Mouse (Mus musculus) monocyte, adult 5-6 weeks (primary cell): Measurements from ENCODE around the gene Erbb4. TPM values are rescaled to one million over a fixed set of nuclear protein-coding genes. Genes with fewer than 3 reads are reported as not detected.

ENCODE experiments used
- ATAC-seq: fragments of 153-309, 156-312 bp; replicated peaks from 2 replicates; pipeline ENCODE4 v1.8.0; 2017; ENCODE audit warnings: mild to moderate bottlenecking; ENCODE audit not compliant: low TSS enrichment, insufficient number of reproducible peaks, severe bottlenecking, poor library complexity, low FRiP score
- total RNA-seq: library from RNA; stranded (forward); fragments of 200-1000, 200-491, 200-594 nt; gene quantifications from 3 replicates; pipeline ENCODE4 v1.2.3, GENCODE M21; 2017

Gene Erbb4
- total RNA-seq, 1 experiment from 2014 or later: not detected

GRCm38 (mm10) chr1:69046228-69046978 lies 61.5 kb downstream of the Erbb4 start:
- ATAC-seq: no peak

GRCm38 (mm10) chr1:69027816-69028215 lies 80.0 kb downstream of the Erbb4 start:
- ATAC-seq: no peak

GRCm38 (mm10) chr1:69024858-69025257 lies 83.0 kb downstream of the Erbb4 start:
- ATAC-seq: no peak

GRCm38 (mm10) chr1:69023157-69023925 lies 84.5 kb downstream of the Erbb4 start:
- ATAC-seq: no peak

- ATAC-seq: no peak
Measured at GRCm38 (mm10) chr1:69009800-69010505, 97.9 kb downstream of the Erbb4 start.

- ATAC-seq: no peak
Measured at GRCm38 (mm10) chr1:69001371-69001770, 106.5 kb downstream of the Erbb4 start.

- no peak for ATAC-seq
Measured at GRCm38 (mm10) chr1:68979251-68979650, 128.6 kb downstream of the Erbb4 start.

GRCm38 (mm10) chr1:68978571-68978970 lies 129.3 kb downstream of the Erbb4 start:
- ATAC-seq: no peak

GRCm38 (mm10) chr1:68973355-68974127 lies 134.3 kb downstream of the Erbb4 start:
- no peak for ATAC-seq

GRCm38 (mm10) chr1:68964127-68964526 lies 143.7 kb downstream of the Erbb4 start:
- ATAC-seq: no peak

- ATAC-seq: no peak
Measured at GRCm38 (mm10) chr1:68961365-68962116, 146.3 kb downstream of the Erbb4 start.

GRCm38 (mm10) chr1:68956766-68957533 lies 150.9 kb downstream of the Erbb4 start:
- ATAC-seq: no peak

GRCm38 (mm10) chr1:68955482-68955881 lies 152.4 kb downstream of the Erbb4 start:
- no peak for ATAC-seq

- no peak for ATAC-seq
Measured at GRCm38 (mm10) chr1:68943141-68943540, 164.7 kb downstream of the Erbb4 start.

- ATAC-seq: no peak
Measured at GRCm38 (mm10) chr1:68934804-68935203, 173.1 kb downstream of the Erbb4 start.

- ATAC-seq: no peak
Measured at GRCm38 (mm10) chr1:68933330-68934065, 174.4 kb downstream of the Erbb4 start.

- ATAC-seq: no peak
Measured at GRCm38 (mm10) chr1:68917828-68918227, 190.0 kb downstream of the Erbb4 start.
